Mouse (Mus musculus): ENCODE results near the gene Etaa1.
"Not testable (repeated sequence)": the region's sequence is repeated elsewhere in the genome, so short reads cannot be mapped to it uniquely, and the experiment has no call there.

Gene Etaa1

GRCm38 (mm10) chr11:17953231-17954134 is at the start of gene Etaa1:
Gene Etaa1 (minus strand): TSS chr11:17953875.
- DNase-seq (ENCODE audit: low spot score) = peak; percentile 91

- no peak for DNase-seq (ENCODE audit: low spot score)
Observed at GRCm38 (mm10) chr11:17994151-17994550, 40.5 kb upstream of the Etaa1 start.

- no peak for DNase-seq (ENCODE audit: low spot score)
Observed at GRCm38 (mm10) chr11:17992311-17992710, 38.6 kb upstream of the Etaa1 start.

- DNase-seq (ENCODE audit: low spot score) = no peak
Observed at GRCm38 (mm10) chr11:17983331-17983730, 29.7 kb upstream of the Etaa1 start.

- DNase-seq (ENCODE audit: low spot score) = no peak
Observed at GRCm38 (mm10) chr11:17981246-17981645, 27.6 kb upstream of the Etaa1 start.

GRCm38 (mm10) chr11:17975581-17975980 is 21.9 kb upstream of the Etaa1 start:
- DNase-seq (ENCODE audit: low spot score) = no peak

- no peak for DNase-seq (ENCODE audit: low spot score)
Observed at GRCm38 (mm10) chr11:17952791-17953190, 884 bp downstream of the Etaa1 start.

- no peak for DNase-seq (ENCODE audit: low spot score)
Observed at GRCm38 (mm10) chr11:17951336-17951735, 2.3 kb downstream of the Etaa1 start.

GRCm38 (mm10) chr11:17939168-17939567 is 14.5 kb downstream of the Etaa1 start:
- DNase-seq (ENCODE audit: low spot score) = no peak

- no peak for DNase-seq (ENCODE audit: low spot score)
Observed at GRCm38 (mm10) chr11:17937931-17938330, 15.7 kb downstream of the Etaa1 start.

GRCm38 (mm10) chr11:17917905-17918304 is 35.8 kb downstream of the Etaa1 start:
- no peak for DNase-seq (ENCODE audit: low spot score)

GRCm38 (mm10) chr11:17917101-17917500 is 36.6 kb downstream of the Etaa1 start:
- DNase-seq (ENCODE audit: low spot score) = no peak

- no peak for DNase-seq (ENCODE audit: low spot score)
Observed at GRCm38 (mm10) chr11:17916486-17916885, 37.2 kb downstream of the Etaa1 start.

GRCm38 (mm10) chr11:17900996-17901395 is 52.7 kb downstream of the Etaa1 start:
- DNase-seq (ENCODE audit: low spot score) = not testable (repeated sequence)

Measured in c-Kit-positive CD71-positive TER-119-positive erythroid progenitor cells, embryonic 14.5 days (primary cell).